Mouse (Mus musculus) kidney, adult 2 months (tissue): ENCODE measurements around the gene 4930426L09Rik.

Source experiments
- CTCF ChIP-seq: fragments of 200-500 bp; conservative IDR thresholded peaks from 2 replicates; pipeline ENCODE4 v1.5.1; 2011; ENCODE audit warnings: low read depth, mild to moderate bottlenecking, control low read depth, low read length, moderate library complexity, mixed read lengths; ENCODE audit not compliant: insufficient read depth, insufficient read length
- POLR2A ChIP-seq: fragments of 200-500 bp; IDR thresholded peaks from one replicate; pipeline ENCODE4 v1.6.1; 2011; ENCODE audit warnings: low read depth, low read length, control low read depth

DNA sequence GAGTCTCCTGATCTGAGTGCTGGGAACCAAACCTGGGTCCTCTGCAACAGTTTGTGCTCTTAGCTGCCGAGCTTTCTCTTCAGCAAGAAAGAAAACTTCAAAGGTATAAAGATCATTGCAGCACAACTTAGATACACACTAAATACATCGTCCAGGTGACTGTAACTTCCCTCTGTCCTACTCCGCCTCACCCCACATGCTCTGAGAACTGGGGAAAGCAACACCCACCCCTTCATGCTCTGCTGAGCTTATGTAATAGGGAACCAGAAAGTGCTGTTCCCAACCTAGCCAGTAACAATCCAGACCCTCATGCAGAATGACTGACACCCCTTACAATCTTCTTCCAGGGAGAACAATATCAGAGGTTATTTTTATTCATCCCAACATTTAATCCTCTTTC, 41.7 kb upstream of the 4930426L09Rik start:
- TF ChIP-seq POLR2A (no peak), CTCF (no peak)
